Mouse (Mus musculus): ENCODE measurements around the gene Als2cr12. TPM values are rescaled to one million over a fixed set of nuclear protein-coding genes. Genes with fewer than 3 reads are reported as not detected.
"Not testable (repeated sequence)": the region's sequence is repeated elsewhere in the genome, so short reads cannot be mapped to it uniquely, and the experiment has no call there.

Als2cr12 gene
- total RNA-seq (2021), result not detected

DNA sequence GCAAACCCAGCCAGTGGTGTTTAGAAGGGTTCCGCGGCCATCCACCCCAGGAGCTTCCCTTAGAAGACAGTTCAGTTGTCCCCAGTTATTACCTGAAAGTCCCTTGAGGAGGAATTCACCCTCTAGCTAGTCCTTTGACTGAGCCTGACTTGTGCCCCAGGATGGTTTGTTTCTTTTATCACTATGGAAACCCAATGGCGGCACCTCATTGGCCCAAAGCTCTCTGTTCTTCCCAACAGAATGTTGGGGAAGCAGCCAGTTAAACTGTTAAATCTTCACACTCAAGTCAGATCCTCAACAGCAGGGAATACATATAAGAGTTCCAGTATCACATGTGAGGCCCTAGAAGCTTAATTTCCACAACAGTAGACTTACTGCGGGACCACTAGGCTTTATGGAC lies at the start of gene Als2cr12:
Gene Als2cr12, minus strand, starts transcription at position 180 of the 400 bp plus-strand sequence.
- intact Hi-C loops (cut with DNase I), result loop anchor here (2.0 to 10.0 kb wide), 2 partner anchors 141 to 201 kb away; no protein-coding TSS in a partner anchor
- not testable (repeated sequence) for DNase-seq (ENCODE audit: extremely low spot score in 1 of 2, low spot score in 2 of 2)

DNA sequence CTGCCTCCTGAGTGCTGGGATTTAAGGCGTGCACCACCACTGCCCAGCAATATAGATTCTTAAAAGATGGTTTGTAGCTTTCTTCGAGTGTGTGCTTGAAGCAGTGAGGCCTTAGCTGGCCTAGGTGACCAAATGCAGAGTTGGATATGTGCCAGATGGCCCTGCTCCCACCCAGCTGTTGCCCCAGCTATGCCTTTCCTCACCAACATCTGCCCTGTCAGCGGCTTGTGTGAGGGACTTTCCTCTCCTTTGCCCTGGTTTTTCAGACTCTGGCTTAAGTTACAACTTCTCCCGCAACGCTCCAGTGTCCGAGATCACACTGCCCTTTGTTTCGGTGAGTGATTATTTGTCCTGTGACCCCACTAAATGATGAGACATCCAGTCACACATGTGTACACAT lies 48.9 kb upstream of the Als2cr12 start:
- peak in 1 of 2 experiments; percentile 46 for DNase-seq (ENCODE audit: extremely low spot score in 1 of 2, low spot score in 2 of 2)
- intact Hi-C loops (cut with DNase I), result no loop called here

DNA sequence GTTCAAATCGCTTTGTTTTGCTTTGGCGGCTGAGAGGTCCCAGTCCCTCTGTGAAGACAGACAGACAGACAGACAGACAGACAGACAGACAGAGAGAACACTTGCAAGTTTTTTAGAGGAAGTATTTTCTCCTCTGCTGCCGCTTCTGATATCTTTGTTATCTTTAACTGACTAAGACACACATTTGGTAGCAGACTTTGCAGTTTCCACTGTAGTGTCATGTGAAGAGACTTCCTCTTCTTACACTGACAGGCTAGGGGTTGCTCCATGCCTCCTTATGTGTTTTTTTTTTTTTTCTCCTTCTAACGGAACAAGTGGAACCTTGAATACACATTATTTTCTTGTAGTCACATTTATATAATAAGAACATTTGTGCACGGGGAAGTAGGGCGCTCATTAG lies 47.5 kb upstream of the Als2cr12 start:
- intact Hi-C loops (cut with DNase I), result no loop called here
- no peak for DNase-seq (ENCODE audit: extremely low spot score in 1 of 2, low spot score in 2 of 2)

DNA sequence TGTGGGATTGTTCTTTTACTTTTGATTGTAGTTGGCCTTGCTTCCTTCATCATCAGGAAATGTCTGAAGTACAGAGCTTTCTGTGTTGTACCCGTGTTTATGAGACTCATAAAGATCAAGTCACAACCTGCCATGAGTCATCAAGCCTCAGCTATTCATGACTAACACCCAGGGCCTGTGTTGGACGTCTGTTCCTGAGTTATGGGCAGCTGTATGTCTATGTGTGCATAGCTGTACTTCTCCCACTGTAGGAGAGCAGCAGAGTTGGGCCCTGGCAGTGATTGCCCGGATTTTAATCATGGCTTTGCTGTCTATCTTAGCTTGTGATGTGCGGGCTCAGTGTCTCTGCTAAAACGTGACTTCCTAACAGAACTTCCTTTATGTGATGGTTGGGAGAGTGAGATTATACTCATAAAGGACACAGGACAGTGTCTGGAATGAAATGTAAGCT lies 46.8 kb upstream of the Als2cr12 start:
- DNase-seq (ENCODE audit: extremely low spot score in 1 of 2, low spot score in 2 of 2), result no peak
- intact Hi-C loops (cut with DNase I), result no loop called here

DNA sequence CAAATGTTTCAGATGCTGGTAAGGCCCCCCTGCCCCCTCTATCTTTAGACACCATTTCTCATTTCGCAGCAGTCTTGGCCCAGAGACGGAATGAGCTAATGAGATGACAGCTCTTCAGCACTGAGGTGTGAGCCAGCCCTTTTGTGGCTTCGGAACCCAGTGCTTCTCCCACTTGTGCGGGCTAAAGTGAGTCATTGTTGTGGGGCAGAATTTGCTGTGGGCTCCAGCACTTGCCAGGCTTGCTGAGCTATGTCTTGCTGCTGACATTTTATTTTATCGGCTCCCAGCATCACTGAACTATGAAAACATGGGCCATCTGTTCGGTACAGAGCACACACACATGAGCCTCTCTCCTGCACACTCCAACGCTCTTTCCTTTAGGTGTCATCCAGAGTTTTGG lies 43.7 kb upstream of the Als2cr12 start:
- intact Hi-C loops (cut with DNase I), result no loop called here
- peak; percentile 45 to 55 for DNase-seq (ENCODE audit: extremely low spot score in 1 of 2, low spot score in 2 of 2)

DNA sequence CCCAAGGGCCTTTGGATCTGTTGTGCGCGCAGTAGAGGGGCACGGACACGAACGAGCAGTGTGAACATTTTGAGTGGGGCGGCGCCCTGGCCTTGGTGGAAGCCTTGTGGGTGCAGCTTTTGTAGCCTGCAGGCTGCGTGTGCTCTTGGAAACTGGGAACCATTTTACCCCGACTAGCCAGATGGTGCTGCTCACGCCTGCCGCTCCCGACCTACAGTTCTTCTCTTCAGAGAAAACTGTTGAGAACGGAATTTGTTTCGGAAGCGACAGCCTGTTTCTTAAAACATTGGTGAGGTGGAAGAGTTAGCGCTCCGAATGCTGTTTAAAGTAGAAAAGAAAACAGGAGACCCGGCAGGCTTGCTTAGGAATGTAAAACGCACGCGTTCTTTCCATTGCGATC lies 41.2 kb upstream of the Als2cr12 start:
- DNase-seq (ENCODE audit: extremely low spot score in 1 of 2, low spot score in 2 of 2), result peak; percentile 40 to 55
- intact Hi-C loops (cut with DNase I), result no loop called here

DNA sequence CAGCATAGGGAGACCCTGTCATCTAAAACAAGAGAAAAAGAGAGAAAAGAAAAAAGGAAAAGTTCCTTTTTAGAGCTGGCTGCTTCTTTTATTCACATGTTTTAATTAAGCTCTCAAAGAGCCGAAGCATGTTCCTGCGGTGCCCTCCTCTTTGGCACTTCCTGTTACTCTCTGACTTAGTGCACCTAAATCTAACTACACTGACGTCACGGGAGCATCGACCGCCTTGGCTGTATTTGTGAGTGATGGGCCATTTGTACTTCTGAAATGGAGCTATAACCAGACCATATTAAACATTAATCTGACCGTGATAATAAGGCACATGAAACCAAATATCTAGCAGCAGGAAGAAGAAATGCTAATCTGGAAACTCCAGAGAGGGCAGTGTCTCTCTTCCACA lies 40.2 kb upstream of the Als2cr12 start:
- intact Hi-C loops (cut with DNase I), result no loop called here
- DNase-seq (ENCODE audit: extremely low spot score in 1 of 2, low spot score in 2 of 2), result no peak

DNA sequence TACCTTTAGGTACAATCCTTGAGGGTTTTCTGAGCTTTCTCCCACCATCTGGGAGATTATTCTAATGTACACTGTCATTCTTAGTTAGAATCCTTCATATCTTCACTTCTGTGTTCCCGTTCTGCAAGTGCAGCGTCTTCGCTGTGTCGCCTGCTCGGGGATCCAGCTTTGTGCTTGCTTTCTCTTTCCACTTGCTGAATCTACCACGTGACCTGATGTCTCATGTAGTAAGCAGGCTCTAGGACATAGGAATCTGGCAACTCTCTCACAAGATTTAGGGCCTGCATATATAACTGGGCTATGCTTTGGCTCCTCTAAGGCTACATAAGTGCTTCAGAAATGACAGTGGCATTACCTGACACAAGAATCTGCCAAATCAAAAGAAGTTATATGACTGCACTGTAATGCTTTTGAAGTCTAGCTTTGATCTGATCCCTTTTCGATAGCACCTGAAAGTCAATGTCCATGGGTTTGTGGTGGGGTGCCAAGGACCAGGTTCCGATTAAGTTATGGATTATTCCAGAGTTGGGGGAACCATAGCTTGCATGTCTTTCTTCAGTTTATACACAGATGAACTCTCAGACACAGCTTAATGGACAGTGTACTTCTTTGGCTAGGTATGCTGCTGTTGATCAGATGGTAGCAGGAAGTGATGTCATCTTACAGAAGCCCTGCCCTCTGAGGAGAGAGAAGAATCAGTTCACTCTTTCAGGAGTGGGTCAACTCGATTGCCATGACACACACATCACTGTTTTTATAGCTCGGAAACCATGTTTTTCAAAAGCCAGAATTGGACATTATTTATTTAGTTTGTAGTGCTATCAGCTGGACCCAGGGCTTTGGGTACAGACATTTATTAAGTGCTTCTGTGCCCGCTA lies 38.5 kb upstream of the Als2cr12 start:
- intact Hi-C loops (cut with DNase I), result no loop called here
- DNase-seq (ENCODE audit: extremely low spot score in 1 of 2, low spot score in 2 of 2), result no peak

DNA sequence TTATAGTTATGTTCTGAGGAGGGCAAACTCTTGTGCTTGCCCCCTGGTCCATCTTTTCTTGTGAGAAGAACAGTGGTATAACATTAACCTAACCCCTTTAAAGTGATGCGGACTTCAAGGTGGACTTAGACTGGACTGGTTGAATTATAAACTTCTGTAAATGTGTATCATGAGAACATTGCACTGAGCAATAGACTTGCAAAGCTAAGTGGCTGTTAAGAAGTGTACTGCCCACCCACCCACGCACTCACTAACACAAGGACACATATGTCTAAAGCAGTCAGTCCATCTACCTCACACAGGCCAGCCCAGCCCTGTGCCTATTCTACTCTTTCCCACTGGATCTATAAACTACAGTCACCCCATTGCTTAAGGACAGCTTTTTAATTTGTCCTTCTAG lies 37.8 kb upstream of the Als2cr12 start:
- no peak for DNase-seq (ENCODE audit: extremely low spot score in 1 of 2, low spot score in 2 of 2)
- intact Hi-C loops (cut with DNase I), result no loop called here

DNA sequence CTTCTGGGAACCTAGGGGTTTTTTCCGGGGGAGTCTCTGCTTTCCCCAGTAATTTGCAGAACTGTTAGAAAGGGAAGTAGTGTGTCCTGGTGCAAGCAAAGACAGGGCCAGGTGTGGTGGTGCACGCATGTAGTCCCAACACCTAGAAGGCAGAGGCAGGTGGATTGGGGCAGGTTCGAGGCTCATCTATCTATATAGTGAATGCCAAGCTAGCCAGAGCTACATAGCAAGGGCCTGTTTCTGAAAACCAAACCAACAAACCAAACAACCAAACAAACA lies 32.7 kb upstream of the Als2cr12 start:
- no peak for DNase-seq (ENCODE audit: extremely low spot score in 1 of 2, low spot score in 2 of 2)
- intact Hi-C loops (cut with DNase I), result no loop called here

DNA sequence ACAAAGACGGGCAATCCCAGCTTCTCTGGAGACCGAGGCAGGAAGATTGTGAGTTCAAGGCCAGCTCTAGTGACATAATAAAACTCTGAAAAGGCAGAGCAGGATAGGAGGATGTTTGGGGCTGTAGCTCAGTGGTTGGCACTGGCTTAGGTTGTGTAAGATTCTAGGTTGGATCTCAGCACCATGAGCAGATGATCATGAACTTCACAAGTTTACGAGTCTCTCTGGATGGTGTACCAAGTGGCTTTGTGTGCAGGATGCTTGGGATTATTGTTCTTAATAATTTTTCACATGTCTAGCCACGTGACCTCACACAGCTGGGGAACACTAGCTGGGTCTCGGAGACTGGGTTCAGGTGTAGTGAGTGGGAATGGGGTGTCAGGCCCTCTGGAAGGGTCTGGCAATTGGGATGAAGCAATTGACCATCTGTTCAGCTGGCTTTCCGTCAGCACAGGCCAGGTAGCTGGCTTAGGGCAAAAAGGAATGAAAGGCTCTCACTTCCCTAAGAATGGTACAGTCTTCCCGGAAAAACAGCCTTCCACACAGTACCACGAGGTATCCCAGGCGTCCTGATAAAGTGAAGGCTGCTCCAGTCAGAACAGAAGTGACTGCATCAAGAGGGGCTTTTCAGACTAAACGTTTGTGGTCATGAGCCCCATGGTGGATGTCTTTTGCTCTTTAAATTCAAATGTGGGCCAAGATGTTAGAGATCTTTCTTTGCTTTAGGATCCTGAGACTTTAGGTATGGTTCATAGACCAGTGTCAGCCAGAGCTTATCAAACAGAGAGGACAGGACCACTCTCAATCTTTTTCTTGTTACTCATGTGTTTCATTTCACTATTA lies 32.2 kb upstream of the Als2cr12 start:
- intact Hi-C loops (cut with DNase I), result no loop called here
- no peak for DNase-seq (ENCODE audit: extremely low spot score in 1 of 2, low spot score in 2 of 2)

DNA sequence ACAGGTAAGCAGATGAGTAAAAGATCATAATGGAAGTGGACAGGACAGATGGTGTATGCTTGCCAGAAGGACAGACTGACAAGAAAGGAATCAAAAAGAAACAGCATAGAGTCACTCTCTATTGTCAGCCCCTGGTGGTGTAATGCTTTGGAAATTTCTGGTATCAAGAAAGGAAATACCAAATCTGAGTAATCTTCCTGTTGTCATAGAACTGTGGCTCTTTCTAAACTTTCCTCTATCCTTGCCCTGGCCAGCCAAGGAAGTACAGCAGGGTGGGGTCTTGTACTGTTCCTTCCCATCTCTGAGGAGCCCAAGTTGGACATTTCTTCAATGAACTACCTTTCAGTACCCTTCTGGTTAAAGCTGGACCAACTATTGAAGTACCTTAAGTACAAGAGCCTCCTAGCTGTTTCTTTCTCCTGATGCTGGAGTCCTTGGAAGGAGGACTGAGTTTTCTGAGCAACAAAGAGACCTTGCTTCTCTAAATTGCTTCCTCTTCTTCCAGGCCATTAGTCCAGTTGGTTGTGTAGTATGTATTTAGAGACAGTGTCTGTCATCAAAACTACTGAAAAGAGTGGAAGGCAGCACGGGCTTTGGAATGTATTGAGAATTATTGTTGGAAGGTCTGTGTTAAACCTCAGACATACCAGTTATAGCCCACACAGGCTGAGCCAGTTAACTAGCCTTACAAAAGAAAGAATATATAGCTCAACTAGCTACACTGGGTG lies 31.4 kb upstream of the Als2cr12 start:
- intact Hi-C loops (cut with DNase I), result no loop called here
- no peak for DNase-seq (ENCODE audit: extremely low spot score in 1 of 2, low spot score in 2 of 2)

DNA sequence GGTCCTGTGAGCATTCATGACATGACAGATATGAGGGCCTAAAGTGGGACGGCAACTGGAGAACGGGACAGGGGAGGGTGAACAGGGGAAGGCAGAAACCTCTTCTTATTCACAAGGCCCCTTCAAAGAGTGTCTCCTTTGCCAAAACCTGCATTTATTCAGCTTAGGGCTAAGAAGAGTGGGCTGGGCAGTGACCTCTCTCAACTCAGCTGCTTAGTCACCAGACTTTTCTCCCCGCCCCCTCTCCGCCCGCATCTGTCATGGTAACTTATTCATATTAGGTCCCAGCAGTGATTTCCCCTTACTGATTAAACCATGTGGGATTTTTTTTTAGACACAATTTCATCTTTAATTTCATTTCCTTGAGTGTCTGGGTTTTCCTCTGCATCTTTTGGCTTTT lies 30.0 kb upstream of the Als2cr12 start:
- DNase-seq (ENCODE audit: extremely low spot score in 1 of 2, low spot score in 2 of 2), result no peak
- intact Hi-C loops (cut with DNase I), result no loop called here

DNA sequence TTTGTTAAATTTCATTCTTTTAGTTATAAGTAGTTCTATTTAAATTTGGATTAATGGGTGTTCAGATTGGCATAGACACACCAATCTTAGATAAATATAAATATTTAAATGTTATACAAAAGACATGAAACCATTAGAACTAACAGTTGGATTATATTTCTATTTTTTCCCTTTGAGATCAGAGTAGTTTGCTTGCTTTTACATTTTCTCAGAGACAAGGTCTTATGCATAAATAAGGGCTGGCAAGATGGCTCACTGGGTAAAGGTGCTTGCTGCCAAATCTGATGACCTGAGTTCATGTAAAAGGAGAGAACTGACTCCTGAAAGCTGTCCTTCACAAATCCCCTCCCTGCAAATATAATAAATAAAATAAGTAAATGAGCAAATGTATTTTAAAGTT lies 29.3 kb upstream of the Als2cr12 start:
- no peak for DNase-seq (ENCODE audit: extremely low spot score in 1 of 2, low spot score in 2 of 2)
- intact Hi-C loops (cut with DNase I), result no loop called here

DNA sequence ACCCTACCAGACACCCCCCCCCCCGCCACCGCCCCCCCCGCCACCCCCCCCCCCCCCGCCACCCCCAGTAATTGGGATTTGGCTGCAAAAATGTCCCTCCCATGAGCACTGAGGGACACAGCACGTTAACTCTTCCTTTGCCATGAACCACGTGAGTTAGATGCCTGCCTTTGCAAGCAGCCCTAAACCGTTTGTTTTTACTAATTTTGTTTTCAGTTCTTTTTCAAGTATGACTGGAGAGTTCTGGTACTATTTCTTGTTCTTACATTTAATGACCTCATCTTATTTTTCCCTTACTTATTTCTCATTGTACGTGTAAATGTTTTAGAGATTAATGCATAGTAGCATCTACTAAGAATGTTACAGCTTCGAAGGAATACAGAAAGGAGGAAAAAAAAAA lies 28.7 kb upstream of the Als2cr12 start:
- intact Hi-C loops (cut with DNase I), result no loop called here
- DNase-seq (ENCODE audit: extremely low spot score in 1 of 2, low spot score in 2 of 2), result no peak

DNA sequence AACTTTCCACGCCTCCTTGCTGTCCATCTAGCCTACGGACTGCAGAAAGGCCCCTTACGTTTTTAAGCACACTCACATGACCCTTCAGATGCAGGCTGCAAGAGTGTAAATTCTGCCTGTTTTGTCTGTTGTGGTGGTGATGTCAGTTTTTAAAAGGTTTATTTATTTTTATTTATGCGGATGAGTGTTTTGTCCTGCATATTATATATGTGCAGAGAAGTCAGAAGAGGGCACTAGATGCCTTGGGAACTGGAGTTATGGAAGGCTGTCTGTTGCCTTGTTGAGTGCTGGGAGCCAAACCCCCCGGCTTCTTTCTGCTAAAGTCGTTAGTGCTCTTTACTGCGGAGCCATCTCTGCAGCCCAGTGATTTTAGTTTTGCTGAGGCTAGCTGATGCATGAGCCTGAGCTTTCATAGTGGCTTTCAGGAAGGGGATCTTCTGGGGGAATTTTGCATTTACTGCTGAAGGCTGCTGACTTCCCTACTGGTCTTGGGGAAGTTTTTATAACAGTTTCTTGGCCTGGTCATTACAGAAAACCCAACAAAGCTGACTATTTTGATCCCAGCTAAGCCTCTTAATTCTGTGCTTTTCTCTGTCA lies 28.1 kb upstream of the Als2cr12 start:
- no peak for DNase-seq (ENCODE audit: extremely low spot score in 1 of 2, low spot score in 2 of 2)
- intact Hi-C loops (cut with DNase I), result no loop called here

DNA sequence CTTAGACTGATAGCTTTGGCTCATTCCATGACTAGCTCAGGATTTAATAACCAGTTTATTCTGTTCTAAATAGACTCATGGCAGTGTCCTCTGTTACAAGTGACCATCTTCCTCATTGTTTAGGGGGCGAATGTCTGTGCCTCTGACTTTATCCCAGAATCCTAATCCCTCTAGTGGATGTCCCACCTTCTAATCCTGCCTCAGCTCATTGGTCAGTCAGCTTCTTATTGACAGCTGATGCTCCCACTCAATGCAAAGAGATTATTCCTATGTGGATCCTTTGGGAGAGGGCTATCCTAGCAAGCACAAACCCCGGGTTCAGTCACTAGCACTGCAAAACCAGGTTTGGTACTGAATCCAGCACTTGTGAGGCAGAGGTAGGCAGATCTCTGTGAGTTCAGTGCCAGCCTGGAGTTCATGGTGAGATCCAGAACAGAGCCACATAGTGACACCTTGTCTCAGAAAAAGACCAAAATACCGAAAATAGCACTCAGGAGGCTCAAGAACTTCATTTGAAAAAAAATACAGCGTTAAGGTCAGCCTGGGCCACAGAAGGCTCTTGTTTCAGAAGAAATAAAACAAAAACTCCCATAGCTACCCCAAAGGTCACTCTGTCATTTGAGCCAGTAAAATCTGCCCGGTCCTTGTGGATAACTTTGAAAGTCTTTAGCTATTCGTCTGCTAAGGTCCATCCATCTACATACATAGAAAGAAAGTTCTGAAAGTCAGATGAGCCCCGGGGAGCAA lies 27.4 kb upstream of the Als2cr12 start:
- intact Hi-C loops (cut with DNase I), result no loop called here
- no peak for DNase-seq (ENCODE audit: extremely low spot score in 1 of 2, low spot score in 2 of 2)

DNA sequence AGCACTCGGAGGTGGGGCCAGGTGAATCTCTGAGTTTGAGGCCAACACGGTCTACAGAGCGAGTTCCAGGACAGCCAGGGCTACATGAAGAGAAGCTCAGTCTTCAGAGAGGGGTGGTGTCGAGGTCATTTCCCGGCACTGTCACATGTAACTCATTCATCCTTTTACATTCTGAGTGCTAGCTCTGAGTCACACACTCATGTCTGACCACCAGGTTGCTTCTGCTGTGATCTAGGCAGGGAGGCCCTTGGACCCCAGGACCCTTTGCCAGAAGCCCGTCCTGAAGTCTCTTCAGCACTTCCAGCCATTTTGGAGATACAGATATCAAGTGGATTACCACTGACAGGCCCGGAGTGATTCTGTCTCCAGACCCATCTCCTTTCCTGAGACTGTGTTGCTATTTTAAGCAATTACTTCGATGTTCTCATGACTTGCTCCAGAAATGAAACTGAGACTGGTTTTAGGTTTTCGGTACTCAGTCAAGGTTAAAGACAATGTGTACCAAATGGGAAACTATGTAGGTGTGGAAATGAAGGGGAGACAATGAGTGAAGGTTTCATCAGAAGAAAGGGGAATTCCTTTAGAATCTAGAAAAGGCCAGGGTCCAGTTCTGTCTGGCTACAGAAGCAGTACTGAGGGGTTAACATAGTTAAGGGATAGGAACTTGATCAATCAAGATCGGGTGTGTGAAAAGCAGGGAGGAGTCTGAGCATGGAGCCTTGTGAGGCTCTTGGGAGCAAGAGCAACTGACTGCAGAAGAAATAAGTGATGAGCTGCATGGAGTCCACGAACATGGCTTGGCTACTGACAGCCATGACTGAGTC lies 26.5 kb upstream of the Als2cr12 start:
- no peak for DNase-seq (ENCODE audit: extremely low spot score in 1 of 2, low spot score in 2 of 2)
- intact Hi-C loops (cut with DNase I), result no loop called here
